Mouse (Mus musculus): ENCODE data around the gene Slc12a1. TPM values are rescaled to one million over a fixed set of nuclear protein-coding genes. Genes with fewer than 3 reads are reported as not detected.

Gene Slc12a1
- total RNA-seq, 2 experiments from 2014 or later: not detected

DNA sequence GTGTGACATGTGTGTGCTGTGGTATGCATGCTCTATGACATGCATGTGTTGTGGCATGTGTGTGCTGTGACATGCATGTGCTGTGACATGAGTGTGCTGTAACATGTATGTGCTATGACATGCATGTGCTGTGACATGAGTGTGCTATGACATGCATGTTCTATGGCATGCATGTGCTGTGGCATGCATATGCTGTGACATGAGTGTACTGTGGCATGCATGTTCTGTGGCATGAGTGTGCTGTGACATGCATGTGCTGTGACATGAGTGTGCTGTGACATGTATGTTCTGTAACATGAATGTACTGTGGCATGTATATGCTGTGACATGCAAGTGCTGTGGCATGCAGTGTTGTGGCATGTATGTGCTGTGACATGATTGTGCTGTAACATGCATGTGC lies 40.6 kb downstream of the Slc12a1 start:
- intact Hi-C loops (cut with DNase I; ENCODE audit: low total_unique reads): loop anchor here (10.0 kb wide), 2 partner anchors 1088 to 1878 kb away; no protein-coding TSS in a partner anchor
- DNase-seq: no peak

- no peak for DNase-seq
- intact Hi-C loops (cut with DNase I; ENCODE audit: low total_unique reads): loop anchor here (10.0 kb wide), 2 partner anchors 1092 to 1882 kb away; no protein-coding TSS in a partner anchor
Measured at GRCm38 (mm10) chr2:125196771-125197170, 44.5 kb downstream of the Slc12a1 start.

DNA sequence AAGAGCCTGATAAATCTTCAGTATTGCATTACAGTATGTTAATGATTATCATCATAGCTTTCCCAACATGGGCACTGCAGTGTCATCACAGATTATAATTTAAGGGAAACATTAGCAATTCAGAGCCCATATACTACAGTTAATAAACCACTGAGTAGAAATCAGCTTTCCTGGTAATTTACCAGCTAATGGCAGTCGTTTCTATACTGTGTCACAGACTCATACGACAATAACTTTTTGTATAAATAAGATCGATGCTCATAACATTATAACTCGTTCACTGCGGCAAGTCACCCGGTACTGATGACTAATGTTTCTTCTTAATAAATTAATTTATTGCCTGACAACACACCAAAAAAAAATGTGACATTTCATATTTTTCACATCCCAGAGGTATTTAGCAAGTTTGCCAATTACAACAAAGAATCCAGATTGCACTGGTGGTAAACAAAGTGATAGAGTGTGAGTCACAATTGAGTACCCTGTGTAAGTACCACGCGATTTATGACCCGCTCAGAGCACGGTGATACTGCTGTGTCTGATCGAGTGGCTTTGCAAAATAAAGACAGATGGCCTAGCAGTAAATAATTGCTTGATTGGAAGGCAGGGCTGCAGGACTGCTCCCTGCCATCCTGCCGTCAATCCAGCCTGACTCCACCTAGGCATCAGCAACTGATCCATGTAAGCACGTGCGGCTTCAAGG lies 56.7 kb downstream of the Slc12a1 start:
- intact Hi-C loops (cut with DNase I; ENCODE audit: low total_unique reads): no loop called here
- no peak for DNase-seq

- intact Hi-C loops (cut with DNase I; ENCODE audit: low total_unique reads): no loop called here
- DNase-seq: no peak
Measured at GRCm38 (mm10) chr2:125211831-125212510, 59.7 kb downstream of the Slc12a1 start.

DNA sequence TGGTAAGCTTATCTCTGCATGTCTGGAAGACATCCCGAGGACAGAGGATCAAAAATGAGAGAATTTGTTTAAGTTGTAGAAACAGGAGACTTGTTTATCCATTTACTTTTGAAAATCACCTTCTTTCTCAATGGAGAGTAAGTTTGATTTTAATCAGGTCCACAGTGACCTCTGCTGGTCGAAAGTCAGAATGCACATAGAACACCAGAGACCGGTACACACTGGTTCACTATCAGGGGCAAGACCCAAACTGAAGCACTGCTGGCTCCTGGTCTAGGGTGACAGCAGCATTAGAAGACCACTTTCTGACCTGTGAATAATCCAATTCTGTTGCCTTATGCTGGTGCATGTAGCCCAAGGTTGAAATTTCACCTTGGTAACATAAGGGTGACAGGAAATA lies 62.3 kb downstream of the Slc12a1 start:
- DNase-seq: peak; percentile 44
- intact Hi-C loops (cut with DNase I; ENCODE audit: low total_unique reads): no loop called here

GRCm38 (mm10) chr2:125217286-125217685 lies 65.0 kb downstream of the Slc12a1 start:
- intact Hi-C loops (cut with DNase I; ENCODE audit: low total_unique reads): no loop called here
- DNase-seq: no peak

GRCm38 (mm10) chr2:125218566-125218965 lies 66.3 kb downstream of the Slc12a1 start:
- DNase-seq: no peak
- intact Hi-C loops (cut with DNase I; ENCODE audit: low total_unique reads): no loop called here

DNA sequence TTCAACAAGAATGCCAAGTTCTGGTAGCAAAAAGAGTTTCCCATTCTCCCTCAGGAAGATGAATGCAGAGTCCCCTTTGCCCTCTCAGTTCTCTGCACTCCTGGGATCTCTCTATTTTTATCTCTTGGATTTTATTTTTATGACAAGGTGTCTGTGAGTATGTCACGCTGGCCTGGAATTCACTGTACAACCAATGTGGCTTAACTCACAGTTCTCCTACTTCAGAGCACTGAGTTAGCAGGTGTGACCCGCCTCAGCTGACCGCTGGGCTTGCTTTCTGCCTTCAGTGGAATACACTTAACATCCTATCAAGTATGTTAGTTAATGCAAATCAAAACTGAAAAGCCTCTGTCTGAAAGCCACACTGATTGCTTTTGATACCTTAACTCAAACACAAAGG lies 67.0 kb downstream of the Slc12a1 start:
- DNase-seq: no peak
- intact Hi-C loops (cut with DNase I; ENCODE audit: low total_unique reads): no loop called here

- no peak for DNase-seq
- intact Hi-C loops (cut with DNase I; ENCODE audit: low total_unique reads): no loop called here
Measured at GRCm38 (mm10) chr2:125221673-125222072, 69.4 kb downstream of the Slc12a1 start.

DNA sequence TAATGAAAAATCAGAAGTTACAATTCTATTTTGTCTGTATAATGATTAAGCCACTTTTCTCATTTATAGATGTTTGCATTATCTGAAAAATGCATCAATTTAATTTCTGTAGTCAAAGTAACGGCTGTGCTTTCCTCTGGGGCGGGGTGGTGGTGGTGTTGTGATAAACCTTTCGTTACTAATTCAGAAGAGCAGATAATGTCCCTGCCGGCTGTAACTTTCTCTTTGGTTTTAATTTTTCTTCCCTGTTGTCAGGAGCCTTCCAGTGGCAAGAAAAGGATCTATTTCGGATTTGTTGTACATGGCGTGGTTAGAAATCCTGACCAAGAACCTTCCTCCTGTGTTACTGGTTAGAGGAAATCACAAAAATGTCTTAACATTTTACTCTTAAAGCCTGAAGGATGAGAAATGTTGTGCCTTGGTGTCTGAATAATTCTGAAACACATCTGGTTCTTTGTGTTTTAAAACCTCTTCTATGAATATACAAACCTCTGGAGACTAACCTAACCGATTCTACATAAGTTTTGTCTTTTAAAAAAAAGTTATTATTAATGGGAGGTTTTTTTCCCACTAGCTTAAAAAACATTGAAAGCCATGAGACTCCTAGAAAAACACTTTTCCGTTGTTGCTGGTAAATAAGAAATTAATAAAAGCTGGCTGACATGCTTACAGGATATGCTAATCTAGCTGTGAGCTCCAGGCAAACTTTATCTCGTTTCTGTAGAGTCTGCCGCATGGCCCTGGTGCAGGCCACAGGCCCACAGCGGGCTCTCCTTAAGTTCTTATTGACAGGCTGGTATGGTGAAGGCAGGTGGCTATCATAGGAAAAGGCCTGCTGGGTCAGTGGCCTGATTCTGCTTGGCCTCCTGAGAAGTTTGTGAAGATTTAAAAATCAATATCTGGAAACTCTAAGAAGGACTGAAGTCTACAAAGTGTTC lies 76.4 kb downstream of the Slc12a1 start:
- no peak for DNase-seq

DNA sequence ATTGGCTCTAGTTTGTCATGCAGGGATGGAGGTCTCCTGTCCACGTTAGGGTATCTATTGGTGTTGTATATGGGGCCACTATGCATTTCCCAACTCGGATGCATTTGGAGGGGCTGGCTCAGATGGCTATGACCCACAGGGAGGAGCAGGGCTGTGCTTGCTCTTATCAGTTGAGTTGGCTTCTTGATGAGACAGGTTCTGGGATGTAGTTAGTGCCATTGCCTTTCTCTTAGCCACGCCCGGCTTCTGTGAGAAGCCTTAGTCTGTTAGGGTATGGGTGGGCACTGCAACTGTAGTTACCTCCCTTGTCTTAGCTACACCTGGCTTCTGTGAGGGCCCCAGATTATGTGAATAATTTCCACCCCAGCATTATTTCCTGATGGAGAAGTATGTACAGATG lies 79.9 kb downstream of the Slc12a1 start:
- DNase-seq: no peak
- intact Hi-C loops (cut with DNase I; ENCODE audit: low total_unique reads): no loop called here

More for the DNA sequence above, 76.4 kb downstream of the Slc12a1 start:
- intact Hi-C loops (cut with DNase I; ENCODE audit: low total_unique reads): no loop called here

GRCm38 (mm10) chr2:125233537-125233936 lies 81.2 kb downstream of the Slc12a1 start:
- intact Hi-C loops (cut with DNase I; ENCODE audit: low total_unique reads): no loop called here
- no peak for DNase-seq

DNA sequence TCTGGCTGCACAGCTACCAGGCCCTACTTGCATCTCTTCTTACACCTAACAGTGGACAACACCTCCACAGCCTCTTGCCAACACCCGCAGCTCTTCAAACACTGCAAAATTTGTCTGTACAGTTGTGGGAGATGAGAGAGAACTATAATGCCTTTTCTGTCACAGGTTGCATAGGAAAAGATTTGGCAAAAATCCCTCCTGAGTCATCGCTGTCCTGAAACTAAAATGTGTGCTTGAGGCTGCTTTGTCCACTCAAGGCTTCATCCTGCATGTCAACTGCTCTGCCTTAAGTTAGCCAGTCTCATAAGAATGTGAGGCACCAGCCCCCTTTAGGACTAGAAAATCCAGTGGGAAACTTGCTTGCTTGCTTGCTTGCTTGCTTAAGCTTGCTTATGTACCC lies 81.7 kb downstream of the Slc12a1 start:
- no peak for DNase-seq
- intact Hi-C loops (cut with DNase I; ENCODE audit: low total_unique reads): no loop called here

GRCm38 (mm10) chr2:125245545-125246285 lies 93.4 kb downstream of the Slc12a1 start:
- DNase-seq: no peak
- intact Hi-C loops (cut with DNase I; ENCODE audit: low total_unique reads): no loop called here

DNA sequence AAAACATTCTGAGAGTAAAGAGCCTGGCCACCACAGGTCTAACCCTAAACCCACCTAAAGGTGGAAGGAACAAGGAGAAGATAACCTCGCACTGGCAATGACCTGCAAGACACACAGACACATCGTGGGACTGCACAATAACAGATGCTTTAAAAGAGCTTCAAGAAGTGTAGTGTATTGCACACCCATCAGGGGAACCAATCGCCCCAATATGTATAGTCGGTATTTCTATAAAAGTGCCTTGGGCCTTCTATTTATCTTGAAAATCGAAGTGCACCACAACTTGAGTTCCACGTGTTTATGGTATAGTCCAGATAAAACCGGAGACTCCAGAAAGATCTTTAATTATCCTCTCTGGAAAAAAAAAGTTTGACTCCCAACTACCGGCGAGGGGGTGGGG lies 94.4 kb downstream of the Slc12a1 start:
- DNase-seq: no peak
- intact Hi-C loops (cut with DNase I; ENCODE audit: low total_unique reads): no loop called here

GRCm38 (mm10) chr2:125247108-125247961 lies 95.0 kb downstream of the Slc12a1 start, which contains the start of gene Dut:
Dut (plus strand) TSS chr2:125247190.
- DNase-seq: peak; percentile 94
- intact Hi-C loops (cut with DNase I; ENCODE audit: low total_unique reads): no loop called here

- DNase-seq: no peak
- intact Hi-C loops (cut with DNase I; ENCODE audit: low total_unique reads): no loop called here
Measured at GRCm38 (mm10) chr2:125247962-125248235, 95.6 kb downstream of the Slc12a1 start.

DNA sequence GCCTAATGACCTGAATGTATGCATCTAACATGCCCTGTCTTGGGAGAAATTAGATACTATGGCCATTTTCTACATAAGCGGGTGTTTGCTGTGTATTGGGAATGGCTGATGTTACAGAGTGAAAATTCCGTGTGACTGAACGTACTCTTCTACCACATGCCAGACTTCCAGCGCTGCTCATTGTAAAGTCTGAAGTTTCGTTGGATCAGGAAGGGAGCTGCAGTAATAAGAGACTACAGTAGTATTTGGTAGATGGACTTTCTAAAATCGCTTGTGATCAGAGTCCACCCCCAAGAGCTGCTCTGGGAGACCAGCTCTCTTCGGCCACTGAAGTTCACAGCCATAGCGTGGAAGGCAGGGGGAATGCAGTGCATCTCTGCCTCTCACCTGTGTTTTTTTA lies 96.0 kb downstream of the Slc12a1 start:
- no peak for DNase-seq
- intact Hi-C loops (cut with DNase I; ENCODE audit: low total_unique reads): no loop called here

DNA sequence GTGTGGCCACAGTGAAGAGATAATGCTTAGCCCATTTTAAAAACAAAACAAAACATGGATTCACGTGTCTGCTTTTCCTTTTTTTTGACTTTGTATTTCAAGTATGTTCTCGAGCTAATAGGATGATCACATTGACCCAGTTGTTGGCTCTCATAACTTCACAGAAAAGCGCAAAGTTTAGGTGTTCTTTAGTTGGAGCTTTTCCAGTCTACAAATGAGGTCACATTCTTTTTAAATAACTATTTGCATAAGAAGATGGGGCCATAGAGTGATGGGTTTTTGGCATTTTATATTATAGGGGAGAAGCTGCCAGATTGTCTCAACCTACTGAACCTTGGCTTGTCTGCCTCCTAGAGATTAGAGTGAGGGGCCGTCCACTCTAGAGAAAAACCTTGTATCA lies 97.0 kb downstream of the Slc12a1 start:
- no peak for DNase-seq
- intact Hi-C loops (cut with DNase I; ENCODE audit: low total_unique reads): no loop called here

All from gastrocnemius, postnatal 14 days (tissue).